Mouse (Mus musculus) myocyte (in vitro differentiated cells): ENCODE measurements around the gene Dao.

Experiments used
- CEBPB ChIP-seq: IDR thresholded peaks from 2 replicates; pipeline ENCODE4 v1.6.1; 2011; ENCODE audit warnings: mild to moderate bottlenecking, moderate library complexity; ENCODE audit not compliant: poor library complexity, insufficient read depth, severe bottlenecking
- E2F4 ChIP-seq: IDR thresholded peaks from one replicate; pipeline ENCODE4 v1.6.1; 2011; ENCODE audit warnings: mild to moderate bottlenecking, control low read depth, moderate library complexity; ENCODE audit not compliant: insufficient read depth
- POLR2A ChIP-seq: IDR thresholded peaks from one replicate; pipeline ENCODE4 v1.6.1; 2011; ENCODE audit warnings: low read depth, mild to moderate bottlenecking, control low read depth, moderate library complexity; ENCODE audit not compliant: insufficient read length
- TCF12 ChIP-seq: IDR thresholded peaks from one replicate; pipeline ENCODE4 v1.6.1; 2011; ENCODE audit warnings: mild to moderate bottlenecking, control low read depth; ENCODE audit not compliant: poor library complexity, insufficient read depth, severe bottlenecking
- TCF3 ChIP-seq: IDR thresholded peaks from one replicate; pipeline ENCODE4 v1.6.1; 2011; ENCODE audit warnings: low read depth, control low read depth; ENCODE audit not compliant: insufficient read length
- USF1 ChIP-seq: IDR thresholded peaks from one replicate; pipeline ENCODE4 v1.6.1; 2011; ENCODE audit warnings: low read depth, mild to moderate bottlenecking, control low read depth, moderate library complexity

- TF ChIP-seq POLR2A (no peak), USF1 (no peak), TCF12 (no peak), TCF3 (no peak), CEBPB (no peak), E2F4 (no peak)
Observed at GRCm38 (mm10) chr5:114057129-114057731, 53.7 kb downstream of the Dao start.
